Mouse (Mus musculus) liver, embryonic 12.5 days (tissue): Measurements from ENCODE around the gene Spg21. TPM values are rescaled to one million over a fixed set of nuclear protein-coding genes. Genes with fewer than 3 reads are reported as not detected.
A peak's percentile ranks its signal among the peaks of the same experiment; 100 is the strongest.

Experiments used
- ATAC-seq: fragments of 200-750 bp; cut with Nextera tagmentation; 2 replicates; pipeline ENCODE4 v1.8.0; 2017; ENCODE audit warnings: moderate number of reproducible peaks, mild to moderate bottlenecking, moderate library complexity
- H3K27ac ChIP-seq: fragments of 300-500 bp; sonication (generic); 2 replicates; pipeline ENCODE4 v1.5.1; 2016; ENCODE audit warnings: mild to moderate bottlenecking
- H3K27me3 ChIP-seq: fragments of 300-500 bp; sonication (generic); replicated peaks from 2 replicates; pipeline ENCODE4 v1.6.1; 2016; ENCODE audit warnings: mild to moderate bottlenecking, moderate library complexity
- H3K36me3 ChIP-seq: fragments of 300-500 bp; sonication (generic); 2 replicates; pipeline ENCODE4 v1.6.1; 2016; ENCODE audit warnings: mild to moderate bottlenecking, moderate library complexity
- H3K4me1 ChIP-seq: fragments of 300-500 bp; sonication (generic); 2 replicates; pipeline ENCODE4 v1.6.1; 2016
- H3K4me2 ChIP-seq: fragments of 300-500 bp; sonication (generic); 2 replicates; pipeline ENCODE4 v1.6.1; 2016; ENCODE audit warnings: mild to moderate bottlenecking, moderate library complexity
- H3K4me3 ChIP-seq: fragments of 300-500 bp; sonication (generic); 2 replicates; pipeline ENCODE4 v1.5.1; 2016; ENCODE audit warnings: mild to moderate bottlenecking, moderate library complexity
- H3K9ac ChIP-seq: fragments of 300-500 bp; sonication (generic); 2 replicates; pipeline ENCODE4 v1.6.1; 2016; ENCODE audit warnings: mild to moderate bottlenecking, moderate library complexity
- H3K9me3 ChIP-seq: fragments of 300-500 bp; sonication (generic); replicated peaks from 2 replicates; pipeline ENCODE4 v1.6.1; 2016; ENCODE audit warnings: mild to moderate bottlenecking, moderate library complexity
- WGBS: fragments of 180-500 bp; shearing (Covaris S2); methylation state at CpG from one replicate; pipeline ENCODE4 v1.1.7; 2016; ENCODE audit not compliant: insufficient replicate concordance; 5-methylcytosine and 5-hydroxymethylcytosine counted together
- polyA plus RNA-seq: library from polyadenylated mRNA; unstranded; fragments of >200 nt; fragmentation: Nextera tagmentation; extraction: Ambion mirVana; gene quantifications from 2 replicates; pipeline ENCODE4 v1.2.1, GENCODE M21; 2016

Spg21 gene
- polyA plus RNA-seq, 1 experiment from 2014 or later: 31.1 TPM

DNA sequence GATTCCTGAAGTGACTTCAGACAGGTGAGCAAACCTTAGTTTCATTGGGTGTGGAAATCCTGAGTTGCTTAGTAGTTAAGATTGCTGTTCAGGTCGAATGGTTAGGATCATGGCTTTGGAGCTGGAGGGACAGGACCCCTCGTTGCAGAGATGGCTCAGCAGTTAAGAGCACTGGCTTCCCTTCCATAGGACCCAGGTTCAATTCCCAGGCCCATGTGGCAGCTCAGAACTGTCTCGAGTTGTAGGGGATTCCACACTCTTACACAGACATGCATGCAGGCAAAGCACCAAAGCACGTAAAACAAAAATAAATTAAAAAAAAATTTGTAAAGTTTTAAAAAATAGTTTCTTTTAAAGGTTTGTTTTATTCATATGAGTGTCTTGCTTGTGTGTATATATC lies 25.5 kb upstream of the Spg21 start:
- WGBS: 65% methylated on average over 4 of the region's 4 CpGs
- H3K9me3 ChIP-seq: no peaks in the 10 kb centered on the region
- no peak overlapping the region for H3K9ac ChIP-seq
- no peak overlapping the region for H3K4me2 ChIP-seq
- ATAC-seq: no peak
- peaks cover 15% of the 10 kb centered on the region for H3K4me1 ChIP-seq
- no peak overlapping the region; the same call in 1 of the 2 replicates for H3K4me3 ChIP-seq
- H3K36me3 ChIP-seq: peaks cover 19% of the 10 kb centered on the region
- peaks cover 12% of the 10 kb centered on the region; the same call in 1 of the 2 replicates for H3K27me3 ChIP-seq
- H3K27ac ChIP-seq: no peak overlapping the region; the same call in 1 of the 2 replicates

DNA sequence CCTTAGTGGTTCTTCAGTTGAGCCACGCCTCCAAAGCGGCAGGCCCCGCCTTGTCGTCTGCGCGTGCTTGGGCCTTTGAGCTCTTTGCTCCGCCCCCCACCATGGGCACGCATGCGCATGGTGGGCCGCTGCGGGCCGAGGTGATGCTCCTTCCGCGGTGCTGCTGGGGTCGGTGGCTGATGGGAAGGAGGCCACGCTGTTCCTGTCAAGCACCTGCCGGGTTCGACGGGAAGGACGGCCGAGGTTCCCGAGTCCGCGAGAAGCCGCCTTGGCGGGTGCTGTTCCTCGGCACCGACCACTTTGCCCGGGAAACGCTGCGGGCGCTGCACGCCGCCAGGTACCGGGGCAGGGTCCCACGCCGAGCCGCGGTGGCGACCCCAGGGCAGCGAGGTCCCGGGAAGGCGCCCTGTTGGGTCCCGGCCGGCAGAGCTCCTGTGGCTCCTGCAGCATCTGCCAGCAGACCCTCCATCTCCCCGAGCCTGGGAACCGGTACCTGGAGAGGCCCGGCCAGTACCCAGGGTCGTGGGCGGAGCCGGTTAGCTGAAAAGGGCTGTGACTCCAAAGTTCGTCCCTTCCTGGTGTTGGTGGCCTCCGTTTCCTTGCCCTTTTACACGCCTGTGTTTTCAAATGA lies 25.0 kb upstream of the Spg21 start, which contains the start of gene Mtfmt:
Mtfmt (plus strand) TSS at position 112 of the 631 bp plus-strand sequence.
- H3K4me3 ChIP-seq: peak within 1 kb of the TSS; percentile 96
- H3K9me3 ChIP-seq: no peaks in the 10 kb centered on the region
- peak within 1 kb of the TSS; percentile 85 for H3K9ac ChIP-seq
- H3K36me3 ChIP-seq: peaks cover 24% of the 10 kb centered on the region
- WGBS: under 1% methylated on average over 54 of the region's 54 CpGs
- peaks cover 12% of the 10 kb centered on the region; the same call in 1 of the 2 replicates for H3K27me3 ChIP-seq
- H3K4me2 ChIP-seq: peak within 1 kb of the TSS; percentile 80
- ATAC-seq: peak; percentile 89
- peak within 1 kb of the TSS; percentile 50 for H3K27ac ChIP-seq
- H3K4me1 ChIP-seq: peaks cover 15% of the 10 kb centered on the region

DNA sequence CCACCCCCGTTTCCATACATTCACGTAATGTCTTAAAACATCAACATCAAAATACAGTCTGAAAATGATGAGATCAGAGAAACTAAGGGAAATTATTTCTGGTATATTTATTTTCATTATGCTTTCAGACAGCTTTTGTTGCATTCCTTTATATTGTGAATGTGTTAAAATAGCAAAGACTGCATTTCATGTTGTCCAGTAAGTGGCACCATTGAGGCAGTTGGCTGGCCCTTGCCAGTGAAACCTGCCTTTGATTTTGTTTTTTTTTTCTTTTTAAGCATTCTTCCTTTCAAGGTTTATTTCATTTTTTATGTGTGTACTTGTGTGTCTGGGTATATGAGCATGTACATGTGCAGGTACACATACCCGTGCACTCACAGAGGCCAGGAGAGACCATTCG lies 16.1 kb upstream of the Spg21 start:
- Histone ChIP-seq H3K27ac (no peak overlapping the region), H3K4me2 (no peak overlapping the region), H3K4me3 (no peak overlapping the region), H3K9me3 (no peaks in the 10 kb centered on the region), H3K9ac (no peak overlapping the region), H3K27me3 (no peaks in the 10 kb centered on the region), H3K4me1 (no peaks in the 10 kb centered on the region), H3K36me3 (peaks cover 73% of the 10 kb centered on the region)
- 84% methylated on average over 4 of the region's 4 CpGs for WGBS
- ATAC-seq: no peak

- H3K9me3 ChIP-seq: no peaks in the 10 kb centered on the region
- no peaks in the 10 kb centered on the region for H3K4me1 ChIP-seq
- no peaks in the 10 kb centered on the region for H3K27me3 ChIP-seq
- 84% methylated on average over 6 of the region's 6 CpGs for WGBS
- H3K9ac ChIP-seq: no peak overlapping the region
- H3K4me3 ChIP-seq: no peak overlapping the region
- no peak overlapping the region for H3K27ac ChIP-seq
- peaks cover 77% of the 10 kb centered on the region for H3K36me3 ChIP-seq
- ATAC-seq: no peak
- no peak overlapping the region for H3K4me2 ChIP-seq
These were observed 12.8 kb upstream of the Spg21 start for GRCm38 (mm10) chr9:65447951-65448350.

- Histone ChIP-seq H3K27me3 (no peaks in the 10 kb centered on the region), H3K4me3 (no peak overlapping the region), H3K36me3 (no peaks in the 10 kb centered on the region), H3K4me1 (peaks cover 20% of the 10 kb centered on the region), H3K9me3 (no peaks in the 10 kb centered on the region), H3K9ac (no peak overlapping the region), H3K27ac (no peak overlapping the region), H3K4me2 (no peak overlapping the region)
- WGBS: 76% methylated on average over 2 of the region's 2 CpGs
- no peak for ATAC-seq
These were observed 1.8 kb upstream of the Spg21 start for GRCm38 (mm10) chr9:65458975-65459374.

GRCm38 (mm10) chr9:65460198-65460597 lies 549 bp upstream of the Spg21 start:
- 65% methylated on average over 3 of the region's 3 CpGs for WGBS
- Histone ChIP-seq H3K4me1 (peaks cover 27% of the 10 kb centered on the region), H3K4me3 (no peak overlapping the region), H3K9ac (no peak overlapping the region), H3K4me2 (peak overlapping the region; percentile 90), H3K27ac (no peak overlapping the region), H3K27me3 (no peaks in the 10 kb centered on the region), H3K9me3 (no peaks in the 10 kb centered on the region), H3K36me3 (peaks cover under 1% of the 10 kb centered on the region; the same call in 1 of the 2 replicates)
- no peak for ATAC-seq

GRCm38 (mm10) chr9:65462544-65462943 lies 1.8 kb downstream of the Spg21 start:
- H3K9me3 ChIP-seq: no peaks in the 10 kb centered on the region
- 90% methylated on average over 5 of the region's 5 CpGs for WGBS
- peaks cover 27% of the 10 kb centered on the region for H3K4me1 ChIP-seq
- H3K36me3 ChIP-seq: peaks cover 13% of the 10 kb centered on the region
- ATAC-seq: no peak
- H3K9ac ChIP-seq: no peak overlapping the region
- H3K4me2 ChIP-seq: no peak overlapping the region
- H3K27ac ChIP-seq: no peak overlapping the region
- H3K4me3 ChIP-seq: no peak overlapping the region
- H3K27me3 ChIP-seq: no peaks in the 10 kb centered on the region

DNA sequence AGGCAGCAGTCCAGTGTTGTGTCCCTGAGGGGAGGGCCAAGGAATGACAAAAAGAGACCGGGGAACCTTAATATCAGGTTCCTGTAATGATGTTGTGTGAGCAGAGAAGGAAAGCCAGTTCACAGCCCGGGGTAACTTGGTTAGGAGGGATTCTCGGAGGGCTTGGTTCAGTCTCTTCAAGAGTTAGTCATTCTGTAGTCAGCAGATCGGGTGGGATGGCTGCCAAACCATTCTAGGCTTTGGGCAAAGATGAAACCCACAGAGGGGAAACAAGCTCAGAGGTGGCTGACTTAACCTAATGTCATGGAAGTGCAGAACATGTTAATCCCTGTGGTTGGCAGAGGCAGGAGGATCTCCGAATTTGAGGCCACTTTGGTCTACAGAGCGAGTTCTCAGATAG lies 3.4 kb downstream of the Spg21 start:
- no peaks in the 10 kb centered on the region for H3K27me3 ChIP-seq
- 77% methylated on average over 6 of the region's 6 CpGs for WGBS
- H3K9ac ChIP-seq: no peak overlapping the region
- ATAC-seq: no peak
- H3K4me3 ChIP-seq: no peak overlapping the region
- H3K4me1 ChIP-seq: peaks cover 33% of the 10 kb centered on the region
- no peak overlapping the region for H3K27ac ChIP-seq
- no peaks in the 10 kb centered on the region for H3K9me3 ChIP-seq
- H3K4me2 ChIP-seq: no peak overlapping the region
- peaks cover 16% of the 10 kb centered on the region for H3K36me3 ChIP-seq

DNA sequence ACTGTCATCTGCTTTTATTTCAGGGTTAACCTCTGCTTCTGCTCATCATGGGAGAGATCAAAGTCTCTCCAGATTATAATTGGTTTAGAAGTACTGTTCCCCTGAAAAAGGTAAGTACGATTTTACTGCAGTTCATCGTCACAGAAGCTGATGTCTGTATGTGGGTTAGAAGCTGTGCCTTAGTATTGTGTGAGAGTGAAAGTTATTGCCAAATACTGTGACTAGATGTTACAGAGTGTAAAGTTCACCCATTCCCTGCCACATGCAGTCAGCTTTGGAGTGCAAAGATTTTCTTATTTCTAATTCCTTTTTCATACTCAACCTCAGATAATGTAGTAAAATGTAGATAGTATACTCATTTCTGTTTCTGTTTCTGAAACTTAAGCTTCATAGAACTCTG lies 4.5 kb downstream of the Spg21 start:
- H3K9ac ChIP-seq: no peak overlapping the region
- peaks cover 33% of the 10 kb centered on the region for H3K4me1 ChIP-seq
- ATAC-seq: no peak
- H3K27me3 ChIP-seq: no peaks in the 10 kb centered on the region
- H3K4me3 ChIP-seq: no peak overlapping the region
- H3K9me3 ChIP-seq: no peaks in the 10 kb centered on the region
- H3K4me2 ChIP-seq: no peak overlapping the region
- H3K36me3 ChIP-seq: peaks cover 23% of the 10 kb centered on the region
- 93% methylated on average over 2 of the region's 2 CpGs for WGBS
- H3K27ac ChIP-seq: no peak overlapping the region

- WGBS: 69% methylated on average over 11 of the region's 11 CpGs
These were observed 6.9 kb downstream of the Spg21 start for GRCm38 (mm10) chr9:65467686-65468085.

DNA sequence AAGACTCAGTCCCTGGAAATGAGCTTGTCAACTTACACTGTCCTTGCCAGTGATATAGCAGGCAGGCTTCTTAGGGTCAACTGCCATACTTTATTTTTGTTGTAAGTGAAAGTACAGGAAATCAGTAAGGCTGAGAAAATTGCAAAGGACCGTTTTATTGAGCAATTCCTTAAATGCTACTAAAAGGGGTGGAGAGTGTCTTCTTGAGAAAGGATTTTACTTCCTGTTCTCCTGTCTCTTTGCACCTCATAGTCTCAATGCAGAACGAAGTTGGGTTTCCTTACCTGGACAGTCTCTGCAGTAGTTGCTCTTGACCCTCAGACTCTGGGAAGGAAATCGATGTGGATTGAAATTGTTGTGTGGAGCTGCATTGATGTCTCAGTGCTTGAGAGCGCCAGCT lies 12.0 kb downstream of the Spg21 start:
- Histone ChIP-seq H3K4me1 (0 out of 2 replicates have a peak, but pooled peaks cover 7% of the 10 kb centered on the region), H3K4me2 (no peak overlapping the region), H3K9me3 (no peaks in the 10 kb centered on the region), H3K36me3 (peaks cover 16% of the 10 kb centered on the region), H3K9ac (no peak overlapping the region), H3K27ac (no peak overlapping the region), H3K4me3 (no peak overlapping the region), H3K27me3 (no peaks in the 10 kb centered on the region)
- no peak for ATAC-seq
- WGBS: 81% methylated on average over 4 of the region's 4 CpGs

More at GRCm38 (mm10) chr9:65467686-65468085, 6.9 kb downstream of the Spg21 start:
- H3K9ac ChIP-seq: no peak overlapping the region
- ATAC-seq: no peak
- no peaks in the 10 kb centered on the region for H3K9me3 ChIP-seq
- no peaks in the 10 kb centered on the region for H3K27me3 ChIP-seq
- H3K4me1 ChIP-seq: 0 out of 2 replicates have a peak, but pooled peaks cover 16% of the 10 kb centered on the region
- no peak overlapping the region for H3K4me3 ChIP-seq
- H3K4me2 ChIP-seq: no peak overlapping the region
- H3K27ac ChIP-seq: no peak overlapping the region
- H3K36me3 ChIP-seq: peaks cover 26% of the 10 kb centered on the region

GRCm38 (mm10) chr9:65479158-65479557 lies 18.4 kb downstream of the Spg21 start:
- WGBS: 75% methylated on average over 8 of the region's 8 CpGs

More at GRCm38 (mm10) chr9:65479158-65479557, 18.4 kb downstream of the Spg21 start:
- Histone ChIP-seq H3K4me1 (no peaks in the 10 kb centered on the region), H3K9me3 (no peaks in the 10 kb centered on the region), H3K9ac (no peak overlapping the region), H3K36me3 (peaks cover 45% of the 10 kb centered on the region), H3K27me3 (no peaks in the 10 kb centered on the region), H3K27ac (no peak overlapping the region), H3K4me2 (no peak overlapping the region), H3K4me3 (no peak overlapping the region)
- ATAC-seq: no peak
